In the genomic region with DNA sequence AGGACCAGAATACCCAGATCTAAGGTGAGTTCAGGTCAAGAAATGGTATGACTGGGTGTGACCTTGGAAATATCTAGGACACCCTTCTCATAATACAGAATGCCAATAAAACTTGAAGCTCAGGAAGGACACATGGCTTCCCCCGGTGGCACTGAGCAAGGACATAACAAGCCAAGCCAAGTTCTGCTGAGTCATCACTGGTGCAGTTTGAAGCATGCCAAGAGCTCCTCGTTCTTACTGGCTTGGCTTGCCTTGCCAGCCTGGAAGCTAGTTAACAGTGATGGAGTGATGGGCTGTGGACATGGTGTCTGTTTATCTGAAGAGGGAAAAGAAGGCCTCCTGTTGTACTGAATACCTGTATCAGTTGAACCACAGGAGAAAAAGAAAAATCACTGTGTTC, we compare ENCODE assay signal across 22 mouse cellular contexts.
DNase-seq lines count a peak whose midpoint lies in the region; ATAC-seq and TF ChIP-seq lines count a peak whose summit lies in the region.
"Had no signal": no experiment of that assay in that cellular context is flagged by ENCODE, and none has a peak within 500 bp of the region (broad histone marks: within the 10 kb centered on the region; RNA-seq: fewer than 3 reads in every experiment).

No protein-coding gene starts in this region.

- no peaks in the 10 kb centered on the region for H3K27me3 ChIP-seq in kidney, adult 2 months (replicated peaks; ENCODE audit: control insufficient read depth, insufficient read depth, low read length)
- H3K27me3 ChIP-seq: embryonic facial prominence, embryonic 15.5 days; hindbrain, embryonic 15.5 days; intestine, embryonic 15.5 days; midbrain, embryonic 13.5 days; neural tube, embryonic 12.5 days had no signal

- no peak for TF ChIP-seq POLR2A in kidney, adult 2 months (IDR thresholded peaks at IDR 0.05; ENCODE audit: low read depth, low read length)

- H3K27ac ChIP-seq in kidney, adult 2 months (ENCODE audit: insufficient read depth, low read depth, low read length) = no peak overlapping the region
- H3K27ac ChIP-seq: embryonic facial prominence, embryonic 15.5 days; forebrain, embryonic 10.5 days; heart, adult 2 months; hindbrain, embryonic 15.5 days; intestine, embryonic 15.5 days; midbrain, embryonic 13.5 days; neural tube, embryonic 12.5 days had no signal

- H3K4me1 ChIP-seq in kidney, adult 2 months (ENCODE audit: control insufficient read depth, insufficient read depth, low read length) = no peaks in the 10 kb centered on the region
- H3K4me1 ChIP-seq: embryonic facial prominence, embryonic 15.5 days; forebrain, embryonic 10.5 days; hindbrain, embryonic 15.5 days; intestine, embryonic 15.5 days; midbrain, embryonic 13.5 days; neural tube, embryonic 12.5 days had no signal

- WGBS in kidney, adult 2 months = 42% methylated on average over 2 of the region's 2 CpGs

- peak; percentile 5 for DNase-seq in gastrocnemius, postnatal 25 days
- no peak for DNase-seq in gastrocnemius, postnatal 10 days
- peak; percentile 13 for DNase-seq in 3T3-L1 (ENCODE audit: low read depth, low spot score)
- DNase-seq in 416B (ENCODE audit: low read depth) = peak; percentile 10
- DNase-seq in adrenal gland, postnatal 10 days = peak; percentile 67
- DNase-seq in kidney, adult 2 months = no peak
- no peak for DNase-seq in kidney, postnatal 4 days
- DNase-seq: cerebellum, adult 9-11 months; heart, adult 2 months; heart, postnatal 4 days; layer of hippocampus, postnatal 36 days; liver, postnatal 0 days; lung, postnatal 10 days; thymus, adult 2 months had no signal

- H3K36me3 ChIP-seq in kidney, adult 2 months (ENCODE audit: control insufficient read depth, insufficient read depth, low read length) = no peaks in the 10 kb centered on the region
- H3K36me3 ChIP-seq: embryonic facial prominence, embryonic 15.5 days; forebrain, embryonic 10.5 days; hindbrain, embryonic 15.5 days; intestine, embryonic 15.5 days; midbrain, embryonic 13.5 days; neural tube, embryonic 12.5 days had no signal

- no peak for TF ChIP-seq CTCF in kidney, adult 2 months (conservative IDR thresholded peaks at IDR 0.05; ENCODE audit: insufficient read depth, insufficient read length, low read depth, low read length)

- no peak overlapping the region for H3K4me3 ChIP-seq in kidney, adult 2 months (ENCODE audit: insufficient read depth, low read depth, low read length)
- H3K4me3 ChIP-seq: embryonic facial prominence, embryonic 15.5 days; forebrain, embryonic 10.5 days; heart, adult 2 months; hindbrain, embryonic 15.5 days; intestine, embryonic 15.5 days; midbrain, embryonic 13.5 days; neural tube, embryonic 12.5 days had no signal

- no peak for ATAC-seq in megakaryocyte progenitor cell, adult 5-6 weeks (replicated peaks; ENCODE audit: poor library complexity)
- ATAC-seq: CD4-positive, CD25-positive, alpha-beta regulatory T cell, adult 4 months; intestine, embryonic 15.5 days; liver, postnatal 0 days; midbrain, embryonic 13.5 days had no signal

Comparison
In these comparisons a context has a peak if more than half of its experiments do, and no peak if none do; other contexts are left out.
1. DNase-seq: peak in gastrocnemius, postnatal 25 days (single experiment), 3T3-L1 (single experiment), 416B (single experiment) and adrenal gland, postnatal 10 days (single experiment); none in gastrocnemius, postnatal 10 days (single experiment), kidney, adult 2 months (single experiment) and kidney, postnatal 4 days (0 of 2).